Mouse (Mus musculus) ES-E14 (cell line): ENCODE measurements at regions not wholly inside any gene's neighbourhood (a gene's known extent, or its start where the extent isn't known, plus 50 kb on each side); places are given as distances from the start of the nearest gene placed in this dataset.

Source experiments
- DNase-seq: peaks from one replicate; pipeline ENCODE4 v3.0.0-alpha.2; 2013; ENCODE audit warnings: low read depth, low spot score
- H3K27ac ChIP-seq: 2 replicates; pipeline ENCODE4 v1.5.1; 2012; ENCODE audit warnings: low read depth, mild to moderate bottlenecking, low read length, moderate library complexity, mixed read lengths; ENCODE audit not compliant: poor library complexity, insufficient read depth, severe bottlenecking
- H3K36me3 ChIP-seq: 2 replicates; pipeline ENCODE4 v1.6.1; 2012; ENCODE audit warnings: mild to moderate bottlenecking, low read length, moderate library complexity, mixed read lengths; ENCODE audit not compliant: control insufficient read depth, poor library complexity, insufficient read depth, severe bottlenecking
- H3K4me1 ChIP-seq, 2 experiments: fragments of 150-350 bp in 1 of 2; sonication (generic) in 1 of 2; 2 replicates each; pipeline ENCODE4 v1.6.1; 2012; ENCODE audit warnings: low read length in 2 of 2, mild to moderate bottlenecking in 1 of 2, mixed read lengths in 1 of 2; ENCODE audit not compliant: control insufficient read depth in 2 of 2, insufficient read depth in 2 of 2, poor library complexity in 1 of 2
- H3K4me3 ChIP-seq, 2 experiments: fragments of 150-350 bp in 1 of 2; sonication (generic) in 1 of 2; 2 replicates each; pipeline ENCODE4 v1.5.1; 2012; ENCODE audit warnings: low read length in 2 of 2, low read depth in 1 of 2, mild to moderate bottlenecking in 1 of 2, mixed read lengths in 1 of 2; ENCODE audit not compliant: insufficient read depth in 1 of 2, poor library complexity in 1 of 2, severe bottlenecking in 1 of 2
- H3K9ac ChIP-seq: 2 replicates; pipeline ENCODE4 v1.6.1; 2012; ENCODE audit warnings: low read depth, mild to moderate bottlenecking, low read length, mixed read lengths; ENCODE audit not compliant: poor library complexity, insufficient read depth, severe bottlenecking
- H3K9me3 ChIP-seq: fragments of 150-350 bp; sonication (generic); 2 replicates; pipeline ENCODE4 v1.6.1; 2012; ENCODE audit warnings: low read depth, mild to moderate bottlenecking, low read length; ENCODE audit not compliant: control insufficient read depth, insufficient read depth
- CHD2 ChIP-seq: IDR thresholded peaks from 2 replicates; pipeline ENCODE4 v1.6.1; 2014; ENCODE audit warnings: mild to moderate bottlenecking, low read depth, low read length, inconsistent platforms
- HCFC1 ChIP-seq: IDR thresholded peaks from 2 replicates; pipeline ENCODE4 v1.6.1; 2012; ENCODE audit warnings: low read length, inconsistent platforms, borderline replicate concordance; ENCODE audit not compliant: insufficient read depth
- MAFK ChIP-seq: IDR thresholded peaks from 2 replicates; pipeline ENCODE4 v1.6.1; 2014; ENCODE audit warnings: mild to moderate bottlenecking, low read depth, low read length, inconsistent platforms; ENCODE audit not compliant: insufficient read depth
- ZC3H11A ChIP-seq: IDR thresholded peaks from 2 replicates; pipeline ENCODE4 v1.6.1; 2012; ENCODE audit warnings: low read depth, mild to moderate bottlenecking, inconsistent platforms, low read length, borderline replicate concordance
- ZNF384 ChIP-seq: IDR thresholded peaks from 2 replicates; pipeline ENCODE4 v1.6.1; 2012; ENCODE audit warnings: low read depth, low read length, inconsistent platforms
- in situ Hi-C, 2 experiments: fragments of 600-800 bp; cut with MboI; formaldehyde crosslinking; loops; one replicate each; pipeline ENCODE4 v1.15.1; 2025; ENCODE audit warnings: low sequenced_read_pairs in 2 of 2, inconsistent platforms in 1 of 2; ENCODE audit not compliant: unreplicated experiment in 2 of 2

DNA sequence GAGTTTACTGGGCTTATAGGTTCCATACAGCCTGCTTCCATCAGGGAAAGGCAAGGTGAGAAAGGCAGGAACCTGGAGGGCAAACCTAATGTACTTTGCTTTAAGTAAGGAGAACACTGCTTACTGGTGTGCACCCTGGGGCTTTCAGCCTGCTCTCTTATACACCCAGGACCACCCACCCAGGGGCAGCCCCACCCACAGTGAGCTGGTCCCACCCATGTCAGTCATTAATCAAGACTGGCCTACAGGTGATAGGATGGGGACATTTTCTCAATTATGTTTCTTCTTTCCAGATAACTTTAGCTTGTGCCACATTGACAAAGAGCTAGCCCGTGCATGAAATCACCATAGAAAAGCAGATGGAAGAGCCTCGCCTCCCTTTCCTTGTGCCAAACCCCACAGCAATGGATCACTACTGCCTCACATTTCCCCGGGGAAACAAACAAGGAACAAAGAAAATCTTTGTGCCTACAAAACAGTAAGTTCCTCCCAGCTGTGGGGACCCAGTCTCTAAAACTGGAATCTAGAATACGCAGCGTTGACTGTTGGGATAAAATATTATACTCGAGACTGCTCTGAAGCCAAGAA is 221.5 kb downstream of the Pdcd6ip start:
- H3K4me1 ChIP-seq = peaks cover 0 to 2% of the 10 kb centered on the region in 2 experiments; a peak in 1 of 4 replicates
- H3K9me3 ChIP-seq = no peaks in the 10 kb centered on the region
- no peak for DNase-seq
- no peak for TF ChIP-seq CHD2
- no peak for TF ChIP-seq ZNF384
- no peak for TF ChIP-seq MAFK
- TF ChIP-seq ZC3H11A = no peak
- TF ChIP-seq HCFC1 = no peak
- H3K4me3 ChIP-seq = no peak overlapping the region
- H3K36me3 ChIP-seq = no peaks in the 10 kb centered on the region
- no peak overlapping the region for H3K27ac ChIP-seq
- in situ Hi-C loops = no loop called here
- H3K9ac ChIP-seq = no peak overlapping the region

DNA sequence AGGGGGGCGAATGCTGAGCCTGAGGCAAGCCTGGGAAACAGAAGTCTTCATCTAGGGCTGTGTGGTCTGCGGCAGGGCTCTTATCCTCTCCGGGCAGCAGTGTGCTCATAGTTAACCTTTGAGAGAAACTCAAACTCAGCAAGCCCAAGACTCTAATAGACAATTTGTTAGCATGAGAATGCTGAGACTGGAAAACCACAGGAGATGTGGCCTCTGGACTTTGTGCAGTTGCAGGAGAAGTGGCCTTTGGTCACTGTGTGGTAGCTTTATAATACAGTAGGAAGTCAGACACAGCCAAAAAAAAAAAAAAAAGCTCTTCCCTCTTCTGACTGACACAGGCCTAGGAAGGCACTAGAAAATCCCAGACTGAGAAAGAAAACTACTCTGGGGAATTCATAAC is 228.2 kb downstream of the Pdcd6ip start:
- H3K9ac ChIP-seq = no peak overlapping the region
- no peaks in the 10 kb centered on the region for H3K4me1 ChIP-seq
- DNase-seq = no peak
- in situ Hi-C loops = no loop called here
- no peaks in the 10 kb centered on the region for H3K9me3 ChIP-seq
- no peak overlapping the region for H3K27ac ChIP-seq
- no peaks in the 10 kb centered on the region for H3K36me3 ChIP-seq
- H3K4me3 ChIP-seq = no peak overlapping the region
- TF ChIP-seq ZC3H11A (no peak), HCFC1 (no peak), CHD2 (no peak), MAFK (no peak), ZNF384 (no peak)

DNA sequence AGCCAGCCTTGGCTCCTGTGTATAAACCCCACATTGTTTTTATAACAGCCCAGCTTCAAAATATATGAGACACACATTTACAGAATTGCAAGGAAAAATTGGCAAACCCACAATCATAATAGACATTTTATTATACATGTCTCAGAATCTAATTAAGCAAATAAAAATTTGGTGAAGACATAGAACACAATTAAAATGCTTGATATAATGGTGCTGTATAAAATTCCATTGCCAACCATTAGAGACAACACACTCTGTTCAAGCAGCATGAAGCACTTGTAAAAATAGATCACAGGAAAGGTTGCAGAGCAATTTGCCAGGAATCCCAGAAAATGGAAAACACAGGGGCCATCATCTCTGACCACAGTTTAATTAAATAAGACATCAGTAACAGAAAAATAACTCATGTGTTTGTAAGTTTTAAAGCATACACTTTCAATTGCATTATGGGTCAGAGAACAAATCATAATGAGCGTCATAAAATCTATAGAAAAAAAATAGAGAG is 229.2 kb downstream of the Pdcd6ip start:
- H3K9me3 ChIP-seq = no peaks in the 10 kb centered on the region
- H3K4me1 ChIP-seq = no peaks in the 10 kb centered on the region
- no peak overlapping the region for H3K4me3 ChIP-seq
- DNase-seq = no peak
- TF ChIP-seq HCFC1 (no peak), CHD2 (no peak), MAFK (no peak), ZC3H11A (no peak), ZNF384 (no peak)
- no peaks in the 10 kb centered on the region for H3K36me3 ChIP-seq
- no peak overlapping the region for H3K9ac ChIP-seq
- in situ Hi-C loops = no loop called here
- no peak overlapping the region for H3K27ac ChIP-seq

DNA sequence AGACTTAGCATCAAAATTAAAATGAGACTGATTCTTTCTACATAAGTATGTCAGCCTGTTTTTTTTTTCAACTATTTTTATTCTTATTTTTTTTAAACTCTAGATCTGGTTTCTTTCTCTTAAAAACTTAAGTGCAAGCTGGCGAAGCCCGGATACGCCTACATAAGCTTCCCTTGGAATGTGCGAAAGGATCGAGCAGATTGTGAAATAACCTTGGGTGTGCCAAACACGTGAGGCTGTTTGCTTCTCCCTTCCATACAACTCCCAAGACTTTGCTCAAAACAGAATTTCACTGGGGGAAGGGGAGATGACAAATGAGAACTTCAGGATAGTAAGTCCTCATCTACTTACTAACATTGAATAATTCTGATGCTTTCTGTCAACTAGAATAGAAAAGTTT is 236.3 kb downstream of the Pdcd6ip start:
- no peak for DNase-seq
- no peak overlapping the region for H3K27ac ChIP-seq
- TF ChIP-seq CHD2 (no peak), MAFK (no peak), HCFC1 (no peak), ZC3H11A (no peak), ZNF384 (no peak)
- no peak overlapping the region for H3K4me3 ChIP-seq
- H3K36me3 ChIP-seq = no peaks in the 10 kb centered on the region
- in situ Hi-C loops = no loop called here
- H3K4me1 ChIP-seq = no peaks in the 10 kb centered on the region
- H3K9me3 ChIP-seq = no peaks in the 10 kb centered on the region
- H3K9ac ChIP-seq = no peak overlapping the region

DNA sequence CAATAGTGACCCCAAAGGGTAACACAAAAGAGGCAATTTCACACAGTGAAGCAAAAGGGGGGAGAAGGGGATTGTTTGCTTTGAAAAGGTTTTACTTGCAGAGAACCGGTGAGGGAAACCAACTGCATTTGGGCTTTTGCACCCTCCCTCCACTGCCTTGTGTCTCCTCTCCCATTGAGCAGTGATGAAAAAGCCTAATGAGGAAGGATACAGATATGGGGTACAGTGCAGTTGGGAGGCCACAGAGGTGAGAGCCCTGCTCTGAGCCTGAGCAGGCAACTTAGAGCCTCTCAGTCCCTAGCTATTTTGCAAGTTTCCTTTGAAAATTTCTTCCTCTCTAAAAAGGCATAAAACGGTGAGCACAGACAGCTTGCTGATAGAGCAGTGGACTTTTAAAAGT is 245.2 kb downstream of the Pdcd6ip start:
- in situ Hi-C loops = no loop called here
- H3K27ac ChIP-seq = no peak overlapping the region
- TF ChIP-seq ZC3H11A = no peak
- no peak for TF ChIP-seq CHD2
- TF ChIP-seq MAFK = no peak
- no peak for TF ChIP-seq ZNF384
- TF ChIP-seq HCFC1 = no peak

More for the DNA sequence above, 245.2 kb downstream of the Pdcd6ip start:
- DNase-seq = no peak
- Histone ChIP-seq H3K4me1 (peaks cover 0 to 13% of the 10 kb centered on the region in 2 experiments; a peak in 3 of 4 replicates), H3K9ac (no peak overlapping the region), H3K9me3 (no peaks in the 10 kb centered on the region), H3K4me3 (no peak overlapping the region), H3K36me3 (no peaks in the 10 kb centered on the region)
